Mouse (Mus musculus): Measurements from ENCODE around the gene Vapa. TPM values are rescaled to one million over a fixed set of nuclear protein-coding genes. Genes with fewer than 3 reads are reported as not detected.
"Not testable (repeated sequence)": the region's sequence is repeated elsewhere in the genome, so short reads cannot be mapped to it uniquely, and the experiment has no call there.

Vapa gene
- polyA plus RNA-seq, 1 experiment from 2014 or later = 174 TPM

GRCm38 (mm10) chr17:65548698-65549365, 64.5 kb downstream of the Vapa start:
- Histone ChIP-seq H3K4me1 (replicated peaks; ENCODE audit: control insufficient read depth, insufficient read depth, low read length) (no peaks in the 10 kb centered on the region), H3K4me2 (ENCODE audit: low read depth, low read length) (no peak overlapping the region), H3K27me3 (ENCODE audit: control insufficient read depth, insufficient read depth, low read depth, low read length) (no peaks in the 10 kb centered on the region), H3K9me3 (ENCODE audit: control insufficient read depth, low read length) (no peaks in the 10 kb centered on the region), H3K4me3 (ENCODE audit: low read length) (no peak overlapping the region), H3K27ac (ENCODE audit: low read length) (no peak overlapping the region), H3K9ac (ENCODE audit: low read length) (no peak overlapping the region), H3K36me3 (ENCODE audit: control insufficient read depth, insufficient read depth, low read length) (no peaks in the 10 kb centered on the region)
- 41% methylated on average over 18 of the region's 18 CpGs for WGBS
- peak; percentile 54 for ATAC-seq (ENCODE audit: low read depth)

GRCm38 (mm10) chr17:65546221-65546620, 67.1 kb downstream of the Vapa start:
- 88% methylated on average over 4 of the region's 4 CpGs for WGBS
- not testable (repeated sequence) for ATAC-seq (ENCODE audit: low read depth); H3K4me3 ChIP-seq (ENCODE audit: low read length)

GRCm38 (mm10) chr17:65540441-65541272, 72.7 kb downstream of the Vapa start, which contains the start of gene Tmem232:
Gene Tmem232, minus strand, starts transcription at chr17:65540782.
- H3K27ac ChIP-seq (ENCODE audit: low read length) = no peak within 1 kb of the TSS
- 10% methylated on average over 26 of the region's 26 CpGs for WGBS

More at GRCm38 (mm10) chr17:65546221-65546620, 67.1 kb downstream of the Vapa start:
- H3K27ac ChIP-seq (ENCODE audit: low read length); H3K4me1 ChIP-seq (replicated peaks; ENCODE audit: control insufficient read depth, insufficient read depth, low read length); H3K4me2 ChIP-seq (ENCODE audit: low read depth, low read length); H3K27me3 ChIP-seq (ENCODE audit: control insufficient read depth, insufficient read depth, low read depth, low read length); H3K36me3 ChIP-seq (ENCODE audit: control insufficient read depth, insufficient read depth, low read length); H3K9ac ChIP-seq (ENCODE audit: low read length); H3K9me3 ChIP-seq (ENCODE audit: control insufficient read depth, low read length): not testable (repeated sequence)

GRCm38 (mm10) chr17:65536156-65536555, 77.2 kb downstream of the Vapa start:
- Histone ChIP-seq H3K9ac (ENCODE audit: low read length) (no peak overlapping the region), H3K4me3 (ENCODE audit: low read length) (no peak overlapping the region), H3K27me3 (ENCODE audit: control insufficient read depth, insufficient read depth, low read depth, low read length) (no peaks in the 10 kb centered on the region), H3K27ac (ENCODE audit: low read length) (no peak overlapping the region), H3K4me2 (ENCODE audit: low read depth, low read length) (no peak overlapping the region), H3K4me1 (replicated peaks; ENCODE audit: control insufficient read depth, insufficient read depth, low read length) (no peaks in the 10 kb centered on the region), H3K9me3 (ENCODE audit: control insufficient read depth, low read length) (no peaks in the 10 kb centered on the region), H3K36me3 (ENCODE audit: control insufficient read depth, insufficient read depth, low read length) (no peaks in the 10 kb centered on the region)
- no peak for ATAC-seq (ENCODE audit: low read depth)
- 20% methylated on average over 3 of the region's 3 CpGs for WGBS

More at GRCm38 (mm10) chr17:65540441-65541272, 72.7 kb downstream of the Vapa start, which contains the start of gene Tmem232:
- no peaks in the 10 kb centered on the region for H3K36me3 ChIP-seq (ENCODE audit: control insufficient read depth, insufficient read depth, low read length)
- H3K9me3 ChIP-seq (ENCODE audit: control insufficient read depth, low read length) = no peaks in the 10 kb centered on the region
- 0 out of 2 replicates have a peak within 1 kb of the TSS, but pooled peaks have one; percentile 8 for H3K9ac ChIP-seq (ENCODE audit: low read length)
- ATAC-seq (ENCODE audit: low read depth) = peak; percentile 97
- H3K4me1 ChIP-seq (replicated peaks; ENCODE audit: control insufficient read depth, insufficient read depth, low read length) = no peaks in the 10 kb centered on the region
- peak within 1 kb of the TSS; percentile 47 for H3K4me2 ChIP-seq (ENCODE audit: low read depth, low read length)
- peak within 1 kb of the TSS; percentile 38 for H3K4me3 ChIP-seq (ENCODE audit: low read length)
- H3K27me3 ChIP-seq (ENCODE audit: control insufficient read depth, insufficient read depth, low read depth, low read length) = no peaks in the 10 kb centered on the region

GRCm38 (mm10) chr17:65532381-65532780, 81.0 kb downstream of the Vapa start:
- not testable (repeated sequence) for ATAC-seq (ENCODE audit: low read depth); H3K36me3 ChIP-seq (ENCODE audit: control insufficient read depth, insufficient read depth, low read length); H3K4me2 ChIP-seq (ENCODE audit: low read depth, low read length); H3K9ac ChIP-seq (ENCODE audit: low read length); H3K4me1 ChIP-seq (replicated peaks; ENCODE audit: control insufficient read depth, insufficient read depth, low read length); H3K27ac ChIP-seq (ENCODE audit: low read length); H3K4me3 ChIP-seq (ENCODE audit: low read length); H3K27me3 ChIP-seq (ENCODE audit: control insufficient read depth, insufficient read depth, low read depth, low read length); H3K9me3 ChIP-seq (ENCODE audit: control insufficient read depth, low read length)

Other genes with a start within 250 kb of the Vapa start
- gene Tmem232, start 72.8 kb downstream of the Vapa start, polyA plus RNA-seq (2015; fragmentation: Nextera tagmentation; extraction: Ambion mirVana) = 1.1 and 1.7 TPM in 2 replicates
- gene Txndc2, start 28.6 kb upstream of the Vapa start, polyA plus RNA-seq (2015; fragmentation: Nextera tagmentation; extraction: Ambion mirVana) = not detected in 2 replicates
- 30.8 and 32.0 TPM in 2 replicates for gene Rab31, start 159.2 kb upstream of the Vapa start, polyA plus RNA-seq (2015; fragmentation: Nextera tagmentation; extraction: Ambion mirVana)
- 38.6 and 40.0 TPM in 2 replicates for gene Ppp4r1, start 169.0 kb upstream of the Vapa start, polyA plus RNA-seq (2015; fragmentation: Nextera tagmentation; extraction: Ambion mirVana)

Data from lung, embryonic 16.5 days (tissue).